Mouse (Mus musculus) heart, embryonic 10.5 days (tissue): ENCODE measurements around the gene Wwox. TPM values are rescaled to one million over a fixed set of nuclear protein-coding genes. Genes with fewer than 3 reads are reported as not detected.
A peak's percentile ranks its signal among the peaks of the same experiment; 100 is the strongest.
"Not testable (repeated sequence)": the region's sequence is repeated elsewhere in the genome, so short reads cannot be mapped to it uniquely, and the experiment has no call there.

Source experiments
- DNase-seq: peaks from one replicate; pipeline ENCODE4 v3.0.0-alpha.2; 2017; ENCODE audit warnings: low spot score
- H3K27ac ChIP-seq: fragments of 300-500 bp; sonication (generic); 2 replicates; pipeline ENCODE4 v1.5.1; 2016; ENCODE audit warnings: mild to moderate bottlenecking
- H3K27me3 ChIP-seq: fragments of 300-500 bp; sonication (generic); 2 replicates; pipeline ENCODE4 v1.6.1; 2016; ENCODE audit warnings: mild to moderate bottlenecking; ENCODE audit not compliant: poor library complexity, insufficient read depth, severe bottlenecking
- H3K36me3 ChIP-seq: fragments of 300-500 bp; sonication (generic); 2 replicates; pipeline ENCODE4 v1.6.1; 2016; ENCODE audit warnings: mild to moderate bottlenecking, moderate library complexity
- H3K4me1 ChIP-seq: fragments of 300-500 bp; sonication (generic); 2 replicates; pipeline ENCODE4 v1.6.1; 2016; ENCODE audit warnings: mild to moderate bottlenecking
- H3K4me3 ChIP-seq: fragments of 300-500 bp; sonication (generic); 2 replicates; pipeline ENCODE4 v1.5.1; 2016; ENCODE audit warnings: mild to moderate bottlenecking, moderate library complexity
- H3K9me3 ChIP-seq: fragments of 300-500 bp; sonication (generic); 2 replicates; pipeline ENCODE4 v1.6.1; 2016; ENCODE audit warnings: mild to moderate bottlenecking, moderate library complexity
- WGBS: fragments of 180-500 bp; shearing (Covaris S2); methylation state at CpG from one replicate; pipeline ENCODE4 v1.1.7; 2016; 5-methylcytosine and 5-hydroxymethylcytosine counted together
- polyA plus RNA-seq: library from polyadenylated mRNA; unstranded; fragments of >200 nt; fragmentation: Nextera tagmentation; extraction: Ambion mirVana; gene quantifications from 2 replicates; pipeline ENCODE4 v1.2.1, GENCODE M21; 2016

The Wwox gene
- polyA plus RNA-seq, 1 experiment from 2014 or later, result 9.8 TPM

- not testable (repeated sequence) for H3K4me3 ChIP-seq, H3K27me3 ChIP-seq, H3K36me3 ChIP-seq, DNase-seq, H3K9me3 ChIP-seq, H3K27ac ChIP-seq
- peaks cover 14% of the 10 kb centered on the region for H3K4me1 ChIP-seq
- 88% methylated on average over 1 of the region's 1 CpGs for WGBS
Observed at GRCm38 (mm10) chr8:114827810-114828209, 388.4 kb downstream of the Wwox start.

GRCm38 (mm10) chr8:114831595-114831994 lies 392.1 kb downstream of the Wwox start:
- no peak overlapping the region for H3K4me3 ChIP-seq
- H3K27me3 ChIP-seq, result no peaks in the 10 kb centered on the region
- H3K9me3 ChIP-seq, result no peaks in the 10 kb centered on the region
- no peaks in the 10 kb centered on the region for H3K36me3 ChIP-seq
- WGBS, result 74% methylated on average over 9 of the region's 9 CpGs
- peaks cover 31% of the 10 kb centered on the region for H3K4me1 ChIP-seq
- H3K27ac ChIP-seq, result no peak overlapping the region
- no peak for DNase-seq

- peaks cover 31% of the 10 kb centered on the region for H3K4me1 ChIP-seq
- H3K27ac ChIP-seq, result peak overlapping the region; percentile 47
- H3K36me3 ChIP-seq, result no peaks in the 10 kb centered on the region
- H3K4me3 ChIP-seq, result no peak overlapping the region
- WGBS, result 72% methylated on average over 8 of the region's 8 CpGs
- H3K27me3 ChIP-seq, result no peaks in the 10 kb centered on the region
- no peak for DNase-seq
- H3K9me3 ChIP-seq, result no peaks in the 10 kb centered on the region
Observed at GRCm38 (mm10) chr8:114832251-114832774, 392.9 kb downstream of the Wwox start.

GRCm38 (mm10) chr8:114834730-114835129 lies 395.3 kb downstream of the Wwox start:
- H3K4me1 ChIP-seq, result peaks cover 31% of the 10 kb centered on the region
- no peak for DNase-seq
- H3K27me3 ChIP-seq, result no peaks in the 10 kb centered on the region
- peak overlapping the region; percentile 75; the same call in 1 of the 2 replicates for H3K27ac ChIP-seq
- H3K9me3 ChIP-seq, result no peaks in the 10 kb centered on the region
- no peak overlapping the region for H3K4me3 ChIP-seq
- no peaks in the 10 kb centered on the region for H3K36me3 ChIP-seq
- WGBS, result 50% methylated on average over 15 of the region's 15 CpGs

GRCm38 (mm10) chr8:114839998-114840397 lies 400.5 kb downstream of the Wwox start:
- Histone ChIP-seq H3K4me1 (peaks cover 5% of the 10 kb centered on the region), H3K9me3 (no peaks in the 10 kb centered on the region), H3K27me3 (0 out of 2 replicates have a peak, but pooled peaks cover 12% of the 10 kb centered on the region), H3K4me3 (no peak overlapping the region), H3K36me3 (no peaks in the 10 kb centered on the region), H3K27ac (no peak overlapping the region)
- no peak for DNase-seq
- 82% methylated on average over 10 of the region's 10 CpGs for WGBS

- Histone ChIP-seq H3K4me1 (peaks cover 24% of the 10 kb centered on the region), H3K27me3 (peaks cover 19% of the 10 kb centered on the region; the same call in 1 of the 2 replicates), H3K36me3 (no peaks in the 10 kb centered on the region), H3K27ac (no peak overlapping the region), H3K4me3 (no peak overlapping the region), H3K9me3 (no peaks in the 10 kb centered on the region)
- 83% methylated on average over 7 of the region's 7 CpGs for WGBS
- DNase-seq, result no peak
Observed at GRCm38 (mm10) chr8:114847666-114848065, 408.2 kb downstream of the Wwox start.

GRCm38 (mm10) chr8:114849461-114849860 lies 410.0 kb downstream of the Wwox start:
- no peak for DNase-seq
- H3K4me1 ChIP-seq, result peaks cover 24% of the 10 kb centered on the region
- 79% methylated on average over 9 of the region's 9 CpGs for WGBS
- H3K4me3 ChIP-seq, result no peak overlapping the region
- no peaks in the 10 kb centered on the region for H3K36me3 ChIP-seq
- H3K9me3 ChIP-seq, result no peaks in the 10 kb centered on the region
- H3K27me3 ChIP-seq, result peaks cover 11% of the 10 kb centered on the region; the same call in 1 of the 2 replicates
- H3K27ac ChIP-seq, result no peak overlapping the region

- WGBS, result 40% methylated on average over 15 of the region's 15 CpGs
- DNase-seq, result no peak
Observed at GRCm38 (mm10) chr8:114850014-114850870, 410.8 kb downstream of the Wwox start.

GRCm38 (mm10) chr8:114853765-114854164 lies 414.3 kb downstream of the Wwox start:
- H3K9me3 ChIP-seq, result no peaks in the 10 kb centered on the region
- no peaks in the 10 kb centered on the region for H3K36me3 ChIP-seq
- DNase-seq, result no peak
- peaks cover 7% of the 10 kb centered on the region; the same call in 1 of the 2 replicates for H3K27me3 ChIP-seq
- H3K27ac ChIP-seq, result no peak overlapping the region
- H3K4me1 ChIP-seq, result peaks cover 16% of the 10 kb centered on the region
- WGBS, result 84% methylated on average over 4 of the region's 4 CpGs
- no peak overlapping the region for H3K4me3 ChIP-seq

More at GRCm38 (mm10) chr8:114850014-114850870, 410.8 kb downstream of the Wwox start:
- H3K4me3 ChIP-seq, result no peak overlapping the region
- H3K4me1 ChIP-seq, result peaks cover 24% of the 10 kb centered on the region
- H3K36me3 ChIP-seq, result no peaks in the 10 kb centered on the region
- no peaks in the 10 kb centered on the region for H3K9me3 ChIP-seq
- H3K27ac ChIP-seq, result no peak overlapping the region
- peaks cover 7% of the 10 kb centered on the region; the same call in 1 of the 2 replicates for H3K27me3 ChIP-seq

GRCm38 (mm10) chr8:114855833-114856232 lies 416.4 kb downstream of the Wwox start:
- no peak for DNase-seq

GRCm38 (mm10) chr8:114865911-114866310 lies 426.5 kb downstream of the Wwox start:
- H3K27me3 ChIP-seq, result no peaks in the 10 kb centered on the region
- no peak overlapping the region for H3K4me3 ChIP-seq
- no peaks in the 10 kb centered on the region for H3K4me1 ChIP-seq
- no peak for DNase-seq
- no peaks in the 10 kb centered on the region for H3K9me3 ChIP-seq
- H3K27ac ChIP-seq, result no peak overlapping the region
- 70% methylated on average over 3 of the region's 3 CpGs for WGBS
- no peaks in the 10 kb centered on the region for H3K36me3 ChIP-seq

More at GRCm38 (mm10) chr8:114855833-114856232, 416.4 kb downstream of the Wwox start:
- Histone ChIP-seq H3K9me3 (no peaks in the 10 kb centered on the region), H3K27ac (no peak overlapping the region), H3K4me1 (no peaks in the 10 kb centered on the region), H3K36me3 (no peaks in the 10 kb centered on the region), H3K27me3 (no peaks in the 10 kb centered on the region), H3K4me3 (no peak overlapping the region)
- 60% methylated on average over 7 of the region's 7 CpGs for WGBS

- Histone ChIP-seq H3K9me3 (no peaks in the 10 kb centered on the region), H3K4me1 (no peaks in the 10 kb centered on the region), H3K27me3 (no peaks in the 10 kb centered on the region), H3K36me3 (no peaks in the 10 kb centered on the region), H3K27ac (no peak overlapping the region), H3K4me3 (no peak overlapping the region)
- no peak for DNase-seq
- 92% methylated on average over 6 of the region's 6 CpGs for WGBS
Observed at GRCm38 (mm10) chr8:114869321-114869720, 429.9 kb downstream of the Wwox start.

- WGBS, result 85% methylated on average over 8 of the region's 8 CpGs
- no peak for DNase-seq
- Histone ChIP-seq H3K36me3 (no peaks in the 10 kb centered on the region), H3K9me3 (no peaks in the 10 kb centered on the region), H3K4me1 (no peaks in the 10 kb centered on the region), H3K4me3 (no peak overlapping the region), H3K27me3 (no peaks in the 10 kb centered on the region), H3K27ac (no peak overlapping the region)
Observed at GRCm38 (mm10) chr8:114870410-114870809, 431.0 kb downstream of the Wwox start.
